Mouse (Mus musculus): ENCODE data around the gene Pou4f2.

The Pou4f2 gene

GRCm38 (mm10) chr8:78436071-78436651 is at the start of gene Pou4f2:
Gene Pou4f2 (minus strand): TSS chr8:78436645.
- DNase-seq, result peak in 1 of 2 experiments; percentile 9

GRCm38 (mm10) chr8:78477051-78477829 is 40.8 kb upstream of the Pou4f2 start:
- peak in 1 of 2 experiments; percentile 12 for DNase-seq

- DNase-seq, result peak in 1 of 2 experiments; percentile 2
Measured at GRCm38 (mm10) chr8:78467889-78468288, 31.4 kb upstream of the Pou4f2 start.

GRCm38 (mm10) chr8:78463941-78464340 is 27.5 kb upstream of the Pou4f2 start:
- no peak for DNase-seq

- no peak for DNase-seq
Measured at GRCm38 (mm10) chr8:78456441-78456840, 20.0 kb upstream of the Pou4f2 start.

GRCm38 (mm10) chr8:78442781-78443180 is 6.3 kb upstream of the Pou4f2 start:
- no peak for DNase-seq

GRCm38 (mm10) chr8:78438121-78438520 is 1.7 kb upstream of the Pou4f2 start:
- peak; percentile 19 to 62 for DNase-seq

GRCm38 (mm10) chr8:78437140-78438045 is 948 bp upstream of the Pou4f2 start:
- DNase-seq, result no peak

- no peak for DNase-seq
Measured at GRCm38 (mm10) chr8:78436661-78437060, 216 bp upstream of the Pou4f2 start.

GRCm38 (mm10) chr8:78435624-78435960 is 853 bp downstream of the Pou4f2 start:
- no peak for DNase-seq

GRCm38 (mm10) chr8:78434823-78435623 is 1.4 kb downstream of the Pou4f2 start:
- no peak for DNase-seq

- no peak for DNase-seq
Measured at GRCm38 (mm10) chr8:78434340-78434739, 2.1 kb downstream of the Pou4f2 start.

- DNase-seq, result no peak
Measured at GRCm38 (mm10) chr8:78433318-78433717, 3.1 kb downstream of the Pou4f2 start.

- no peak for DNase-seq
Measured at GRCm38 (mm10) chr8:78432451-78432850, 4.0 kb downstream of the Pou4f2 start.

- peak; percentile 17 to 80 for DNase-seq
Measured at GRCm38 (mm10) chr8:78431356-78431755, 5.1 kb downstream of the Pou4f2 start.

GRCm38 (mm10) chr8:78428148-78428547 is 8.3 kb downstream of the Pou4f2 start:
- DNase-seq, result no peak

- no peak for DNase-seq
Measured at GRCm38 (mm10) chr8:78427769-78428130, 8.7 kb downstream of the Pou4f2 start.

GRCm38 (mm10) chr8:78426875-78427768 is 9.3 kb downstream of the Pou4f2 start:
- DNase-seq, result no peak

- DNase-seq, result no peak
Measured at GRCm38 (mm10) chr8:78426455-78426854, 10.0 kb downstream of the Pou4f2 start.

- no peak for DNase-seq
Measured at GRCm38 (mm10) chr8:78423937-78424336, 12.5 kb downstream of the Pou4f2 start.

- DNase-seq, result peak in 1 of 2 experiments; percentile 6
Measured at GRCm38 (mm10) chr8:78420101-78420503, 16.3 kb downstream of the Pou4f2 start.

GRCm38 (mm10) chr8:78419272-78419671 is 17.2 kb downstream of the Pou4f2 start:
- DNase-seq, result no peak

Data from kidney, postnatal 36 days (tissue).